Mouse (Mus musculus): ENCODE data around the gene Gm21762. TPM values are rescaled to one million over a fixed set of nuclear protein-coding genes. Genes with fewer than 3 reads are reported as not detected.
"Not testable (repeated sequence)": the region's sequence is repeated elsewhere in the genome, so short reads cannot be mapped to it uniquely, and the experiment has no call there.

The Gm21762 gene
- polyA plus RNA-seq, 1 experiment from 2014 or later: not detected

- not testable (repeated sequence) for H3K4me3 ChIP-seq (ENCODE audit: control insufficient read depth in 1 of 2, insufficient read depth in 1 of 2, low read depth in 1 of 2, low read length in 2 of 2); H3K9me3 ChIP-seq (ENCODE audit: control insufficient read depth, low read length); H3K27me3 ChIP-seq (ENCODE audit: control insufficient read depth, insufficient read depth, low read length); H3K36me3 ChIP-seq (ENCODE audit: control insufficient read depth, insufficient read depth, low read length); H3K27ac ChIP-seq (replicated peaks in 1 of 2; ENCODE audit: control insufficient read depth in 1 of 2, insufficient read depth in 1 of 2, low read depth in 2 of 2, low read length in 2 of 2); ATAC-seq (ENCODE audit: insufficient number of reproducible peaks, insufficient read depth, low FRiP score, low read depth); H3K9ac ChIP-seq (ENCODE audit: low read length); H3K4me1 ChIP-seq (ENCODE audit: control insufficient read depth in 2 of 2, insufficient read depth in 2 of 2, low read length in 2 of 2); H3K4me2 ChIP-seq (ENCODE audit: low read length)
- 94% methylated on average over 15 of the region's 17 CpGs for WGBS
Measured at GRCm38 (mm10) chr13:120231798-120232197, 16.1 kb upstream of the Gm21762 start.

GRCm38 (mm10) chr13:120223012-120223659 is 7.4 kb upstream of the Gm21762 start:
- not testable (repeated sequence) for H3K4me1 ChIP-seq (ENCODE audit: control insufficient read depth in 2 of 2, insufficient read depth in 2 of 2, low read length in 2 of 2); H3K4me2 ChIP-seq (ENCODE audit: low read length); H3K27me3 ChIP-seq (ENCODE audit: control insufficient read depth, insufficient read depth, low read length); H3K9me3 ChIP-seq (ENCODE audit: control insufficient read depth, low read length); H3K9ac ChIP-seq (ENCODE audit: low read length); H3K4me3 ChIP-seq (ENCODE audit: control insufficient read depth in 1 of 2, insufficient read depth in 1 of 2, low read depth in 1 of 2, low read length in 2 of 2); H3K27ac ChIP-seq (replicated peaks in 1 of 2; ENCODE audit: control insufficient read depth in 1 of 2, insufficient read depth in 1 of 2, low read depth in 2 of 2, low read length in 2 of 2); H3K36me3 ChIP-seq (ENCODE audit: control insufficient read depth, insufficient read depth, low read length); ATAC-seq (ENCODE audit: insufficient number of reproducible peaks, insufficient read depth, low FRiP score, low read depth)
- 91% methylated on average over 16 of the region's 25 CpGs for WGBS

- H3K4me3 ChIP-seq (ENCODE audit: control insufficient read depth in 1 of 2, insufficient read depth in 1 of 2, low read depth in 1 of 2, low read length in 2 of 2): not testable (repeated sequence)
Measured at GRCm38 (mm10) chr13:120220922-120221321, 5.2 kb upstream of the Gm21762 start.

GRCm38 (mm10) chr13:120196189-120196821 is 19.4 kb downstream of the Gm21762 start:
- not testable (repeated sequence) for H3K36me3 ChIP-seq (ENCODE audit: control insufficient read depth, insufficient read depth, low read length); H3K4me1 ChIP-seq (ENCODE audit: control insufficient read depth in 2 of 2, insufficient read depth in 2 of 2, low read length in 2 of 2); ATAC-seq (ENCODE audit: insufficient number of reproducible peaks, insufficient read depth, low FRiP score, low read depth); H3K27ac ChIP-seq (replicated peaks in 1 of 2; ENCODE audit: control insufficient read depth in 1 of 2, insufficient read depth in 1 of 2, low read depth in 2 of 2, low read length in 2 of 2); H3K27me3 ChIP-seq (ENCODE audit: control insufficient read depth, insufficient read depth, low read length); H3K9me3 ChIP-seq (ENCODE audit: control insufficient read depth, low read length); H3K9ac ChIP-seq (ENCODE audit: low read length); H3K4me3 ChIP-seq (ENCODE audit: control insufficient read depth in 1 of 2, insufficient read depth in 1 of 2, low read depth in 1 of 2, low read length in 2 of 2); H3K4me2 ChIP-seq (ENCODE audit: low read length)
- WGBS: 64% methylated on average over 7 of the region's 8 CpGs

More at GRCm38 (mm10) chr13:120220922-120221321, 5.2 kb upstream of the Gm21762 start:
- WGBS: 81% methylated on average over 5 of the region's 5 CpGs
- not testable (repeated sequence) for H3K9me3 ChIP-seq (ENCODE audit: control insufficient read depth, low read length); ATAC-seq (ENCODE audit: insufficient number of reproducible peaks, insufficient read depth, low FRiP score, low read depth); H3K4me2 ChIP-seq (ENCODE audit: low read length); H3K27ac ChIP-seq (replicated peaks in 1 of 2; ENCODE audit: control insufficient read depth in 1 of 2, insufficient read depth in 1 of 2, low read depth in 2 of 2, low read length in 2 of 2); H3K9ac ChIP-seq (ENCODE audit: low read length); H3K27me3 ChIP-seq (ENCODE audit: control insufficient read depth, insufficient read depth, low read length); H3K36me3 ChIP-seq (ENCODE audit: control insufficient read depth, insufficient read depth, low read length); H3K4me1 ChIP-seq (ENCODE audit: control insufficient read depth in 2 of 2, insufficient read depth in 2 of 2, low read length in 2 of 2)

- not testable (repeated sequence) for ATAC-seq (ENCODE audit: insufficient number of reproducible peaks, insufficient read depth, low FRiP score, low read depth); H3K4me1 ChIP-seq (ENCODE audit: control insufficient read depth in 2 of 2, insufficient read depth in 2 of 2, low read length in 2 of 2); H3K4me3 ChIP-seq (ENCODE audit: control insufficient read depth in 1 of 2, insufficient read depth in 1 of 2, low read depth in 1 of 2, low read length in 2 of 2); H3K36me3 ChIP-seq (ENCODE audit: control insufficient read depth, insufficient read depth, low read length); H3K4me2 ChIP-seq (ENCODE audit: low read length); H3K27ac ChIP-seq (replicated peaks in 1 of 2; ENCODE audit: control insufficient read depth in 1 of 2, insufficient read depth in 1 of 2, low read depth in 2 of 2, low read length in 2 of 2); H3K9me3 ChIP-seq (ENCODE audit: control insufficient read depth, low read length); H3K27me3 ChIP-seq (ENCODE audit: control insufficient read depth, insufficient read depth, low read length); H3K9ac ChIP-seq (ENCODE audit: low read length)
- WGBS: 64% methylated on average over 4 of the region's 4 CpGs
Measured at GRCm38 (mm10) chr13:120172133-120172532, 43.6 kb downstream of the Gm21762 start, which contains the start of gene Gm21818. Gm21818 (plus strand) TSS chr13:120172433.

- ATAC-seq (ENCODE audit: insufficient number of reproducible peaks, insufficient read depth, low FRiP score, low read depth); H3K36me3 ChIP-seq (ENCODE audit: control insufficient read depth, insufficient read depth, low read length); H3K27me3 ChIP-seq (ENCODE audit: control insufficient read depth, insufficient read depth, low read length); H3K4me2 ChIP-seq (ENCODE audit: low read length); H3K9me3 ChIP-seq (ENCODE audit: control insufficient read depth, low read length); H3K4me3 ChIP-seq (ENCODE audit: control insufficient read depth in 1 of 2, insufficient read depth in 1 of 2, low read depth in 1 of 2, low read length in 2 of 2); H3K9ac ChIP-seq (ENCODE audit: low read length); H3K4me1 ChIP-seq (ENCODE audit: control insufficient read depth in 2 of 2, insufficient read depth in 2 of 2, low read length in 2 of 2); H3K27ac ChIP-seq (replicated peaks in 1 of 2; ENCODE audit: control insufficient read depth in 1 of 2, insufficient read depth in 1 of 2, low read depth in 2 of 2, low read length in 2 of 2): not testable (repeated sequence)
- 51% methylated on average over 5 of the region's 5 CpGs for WGBS
Measured at GRCm38 (mm10) chr13:120168301-120168700, 47.4 kb downstream of the Gm21762 start.

Measured in heart, embryonic 14.5 days (tissue).